Mouse (Mus musculus): Measurements from ENCODE around the gene Mgat5.

Gene Mgat5

GRCm38 (mm10) chr1:127204817-127205485, at the start of gene Mgat5:
Gene Mgat5, plus strand, starts transcription at chr1:127205015.
- peak; percentile 84 for DNase-seq

- no peak for DNase-seq
Observed at GRCm38 (mm10) chr1:127160118-127160760, 44.6 kb upstream of the Mgat5 start.

- DNase-seq: no peak
Observed at GRCm38 (mm10) chr1:127164589-127165160, 40.1 kb upstream of the Mgat5 start.

GRCm38 (mm10) chr1:127166521-127166920, 38.3 kb upstream of the Mgat5 start:
- DNase-seq: no peak

GRCm38 (mm10) chr1:127167586-127167985, 37.2 kb upstream of the Mgat5 start:
- DNase-seq: no peak

- DNase-seq: no peak
Observed at GRCm38 (mm10) chr1:127168205-127168604, 36.6 kb upstream of the Mgat5 start.

GRCm38 (mm10) chr1:127169516-127169915, 35.3 kb upstream of the Mgat5 start:
- no peak for DNase-seq

- no peak for DNase-seq
Observed at GRCm38 (mm10) chr1:127171361-127171760, 33.5 kb upstream of the Mgat5 start.

GRCm38 (mm10) chr1:127173448-127173847, 31.4 kb upstream of the Mgat5 start:
- DNase-seq: no peak

GRCm38 (mm10) chr1:127192396-127192795, 12.4 kb upstream of the Mgat5 start:
- no peak for DNase-seq

- DNase-seq: no peak
Observed at GRCm38 (mm10) chr1:127199186-127199585, 5.6 kb upstream of the Mgat5 start.

GRCm38 (mm10) chr1:127202360-127202759, 2.5 kb upstream of the Mgat5 start:
- no peak for DNase-seq

GRCm38 (mm10) chr1:127203231-127203764, 1.5 kb upstream of the Mgat5 start:
- DNase-seq: peak; percentile 45

GRCm38 (mm10) chr1:127205501-127206019, 745 bp downstream of the Mgat5 start:
- DNase-seq: peak; percentile 20

- peak; percentile 34 for DNase-seq
Observed at GRCm38 (mm10) chr1:127206020-127206641, 1.3 kb downstream of the Mgat5 start.

GRCm38 (mm10) chr1:127206881-127207555, 2.2 kb downstream of the Mgat5 start:
- DNase-seq: no peak

GRCm38 (mm10) chr1:127208167-127208566, 3.4 kb downstream of the Mgat5 start:
- DNase-seq: no peak

GRCm38 (mm10) chr1:127212812-127213211, 8.0 kb downstream of the Mgat5 start:
- DNase-seq: no peak

GRCm38 (mm10) chr1:127213434-127213833, 8.6 kb downstream of the Mgat5 start:
- DNase-seq: no peak

GRCm38 (mm10) chr1:127214585-127215232, 9.9 kb downstream of the Mgat5 start:
- DNase-seq: no peak

GRCm38 (mm10) chr1:127216979-127217378, 12.2 kb downstream of the Mgat5 start:
- no peak for DNase-seq

GRCm38 (mm10) chr1:127217665-127218064, 12.8 kb downstream of the Mgat5 start:
- DNase-seq: no peak
